Mouse (Mus musculus) spleen, postnatal 4 days (tissue): ENCODE measurements around the gene Tiam1.

Source experiments
- DNase-seq, 2 experiments: peaks; one replicate each; pipeline ENCODE4 v3.0.0; 2022; ENCODE audit warnings: low spot score in 2 of 2

Tiam1 gene

DNA sequence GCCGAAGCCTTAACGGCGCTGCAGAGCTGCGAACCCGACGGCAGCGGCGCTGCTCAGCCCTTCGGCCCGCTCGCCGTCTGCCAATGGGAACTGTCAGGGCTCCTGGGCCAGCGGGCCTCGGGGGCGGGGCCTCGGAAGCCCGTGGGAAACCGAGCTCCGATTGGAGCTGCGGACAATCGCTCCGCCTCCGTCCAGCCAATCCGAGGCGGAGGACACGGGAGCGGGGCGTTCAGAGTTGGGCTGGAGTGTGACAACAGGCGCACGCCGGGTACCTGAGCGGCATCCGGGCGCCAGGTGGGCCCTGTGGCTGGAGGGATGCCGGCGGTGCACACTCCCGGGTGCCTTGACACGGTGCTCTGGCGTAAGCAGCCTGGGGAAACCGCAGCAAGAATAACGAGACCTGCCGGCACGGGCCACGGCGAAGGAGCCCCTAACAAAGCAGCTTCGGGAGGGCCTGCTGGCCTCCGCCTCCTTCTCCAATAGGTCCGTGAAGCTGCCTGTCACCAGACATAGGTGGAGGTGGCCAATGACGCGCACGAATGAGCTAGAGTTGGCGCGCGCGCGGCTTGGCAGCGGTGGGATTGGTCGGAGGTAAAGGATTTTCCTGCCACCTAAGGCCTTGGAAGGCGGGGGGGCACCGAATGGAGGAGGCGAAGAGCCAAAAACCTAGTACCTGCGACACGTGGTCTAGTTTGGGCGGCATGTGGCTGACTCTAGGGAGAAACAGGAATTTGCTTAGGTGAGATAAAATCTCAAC is at the start of gene Tiam1:
Gene Tiam1 (minus strand): TSS at position 10 of the 757 bp plus-strand sequence.
- peak; percentile 97 for DNase-seq

DNA sequence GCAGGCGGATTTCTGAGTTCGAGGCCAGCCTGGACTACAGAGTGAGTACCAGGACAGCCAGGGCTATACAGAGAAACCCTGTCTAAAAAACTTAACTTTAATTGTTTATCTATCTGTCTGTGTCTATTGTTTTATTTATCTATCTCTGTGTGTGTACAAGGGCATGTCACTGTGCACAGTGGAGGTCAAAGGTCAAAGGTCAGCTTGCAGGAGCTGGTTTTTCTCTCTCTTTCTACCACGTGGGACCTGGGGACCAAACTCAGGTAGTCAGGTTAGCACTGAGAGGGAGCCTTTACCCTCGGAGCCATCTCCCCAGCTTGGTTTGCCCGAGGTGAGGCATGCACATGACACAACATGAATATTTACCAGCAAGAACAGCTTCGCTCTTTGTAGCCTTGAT is 47.7 kb upstream of the Tiam1 start:
- DNase-seq = no peak

DNA sequence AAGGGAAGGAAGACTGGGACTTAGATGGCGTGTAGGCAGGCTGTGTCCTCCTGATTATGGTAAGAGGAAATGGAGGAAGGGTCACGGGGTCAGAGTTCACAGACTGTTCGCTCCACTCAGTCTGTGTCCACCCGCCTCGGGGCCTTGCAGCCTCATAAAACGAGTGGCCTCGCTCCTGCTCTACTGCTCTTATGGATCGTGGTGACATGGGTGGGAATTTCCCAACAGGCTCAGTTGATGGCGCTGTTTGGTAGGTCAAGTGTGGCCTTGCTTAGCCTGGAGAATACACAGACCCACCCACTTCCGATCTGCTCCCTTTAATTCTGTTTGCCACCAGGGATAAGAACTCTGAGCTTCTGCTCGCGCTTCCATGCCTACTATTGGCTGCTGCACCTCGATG is 43.9 kb upstream of the Tiam1 start:
- DNase-seq = peak in 1 of 2 experiments; percentile 38

DNA sequence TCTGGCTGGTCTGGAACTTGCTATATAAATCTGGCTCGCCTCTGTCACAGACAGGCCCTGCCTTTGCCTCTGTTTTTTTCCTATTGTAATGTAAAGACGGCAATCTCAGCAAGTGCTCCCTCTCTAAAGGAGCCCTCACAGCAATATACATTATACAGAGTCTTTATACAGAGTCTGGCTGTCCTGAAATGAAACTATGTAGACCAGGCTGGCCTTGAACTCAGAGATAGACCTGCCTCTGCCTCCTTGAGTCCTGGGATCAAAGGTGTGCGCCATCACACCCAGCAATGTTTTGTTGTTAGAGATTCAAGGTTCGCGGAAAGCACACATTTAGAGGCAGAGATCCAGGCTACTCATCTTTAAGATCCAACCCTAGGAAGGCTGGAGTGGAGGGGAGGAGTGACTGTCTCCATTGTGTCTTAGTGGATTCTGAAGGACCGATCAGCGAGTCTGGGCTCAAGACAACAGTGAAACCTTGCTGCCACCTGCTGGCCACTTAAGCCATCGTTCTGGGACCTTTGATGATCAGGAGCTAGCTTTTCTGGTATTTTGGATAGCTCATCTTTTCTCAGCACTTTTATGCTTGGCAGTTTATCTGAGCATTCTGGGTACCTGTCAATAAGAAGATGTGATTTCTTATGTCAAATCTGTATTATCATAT is 42.5 kb upstream of the Tiam1 start:
- peak; percentile 66 to 87 for DNase-seq

DNA sequence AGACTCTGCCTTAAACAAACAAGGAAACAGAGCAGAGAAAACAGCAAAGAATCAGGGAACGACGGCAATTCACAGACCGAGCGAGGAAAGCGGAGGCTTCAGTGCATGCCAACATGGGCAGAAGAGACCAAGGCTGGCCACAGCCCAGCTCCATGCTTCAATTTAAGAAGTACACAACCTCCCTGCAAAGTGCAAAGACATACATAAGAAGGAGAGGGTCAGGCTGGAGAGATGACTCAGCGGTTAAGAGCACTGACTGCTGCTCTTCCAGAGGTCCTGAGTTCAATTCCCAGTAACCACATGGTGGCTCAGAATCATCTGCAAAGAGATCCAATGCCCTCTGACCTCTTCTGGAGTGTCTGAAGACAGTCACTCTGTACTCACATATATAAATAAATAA is 40.6 kb upstream of the Tiam1 start:
- no peak for DNase-seq

DNA sequence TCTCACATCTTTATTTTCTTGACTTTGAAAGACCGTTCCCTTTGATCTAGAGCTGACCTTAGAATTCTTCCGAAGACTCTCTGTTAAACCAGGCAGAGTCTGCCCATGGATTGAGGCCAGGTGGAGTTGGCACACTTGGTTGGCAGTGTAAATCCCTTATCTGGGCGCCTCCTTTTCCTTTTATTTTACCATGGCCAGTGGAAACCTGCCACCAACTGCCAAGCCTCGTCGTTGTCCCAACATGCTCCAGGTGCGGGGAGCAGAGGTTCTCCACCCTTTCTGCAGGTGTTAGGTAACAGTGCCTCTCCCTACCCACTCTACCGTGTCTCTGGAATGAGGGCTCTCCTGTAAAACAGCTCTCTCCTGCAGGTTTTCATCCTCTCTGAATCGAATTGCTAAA is 38.1 kb upstream of the Tiam1 start:
- no peak for DNase-seq

DNA sequence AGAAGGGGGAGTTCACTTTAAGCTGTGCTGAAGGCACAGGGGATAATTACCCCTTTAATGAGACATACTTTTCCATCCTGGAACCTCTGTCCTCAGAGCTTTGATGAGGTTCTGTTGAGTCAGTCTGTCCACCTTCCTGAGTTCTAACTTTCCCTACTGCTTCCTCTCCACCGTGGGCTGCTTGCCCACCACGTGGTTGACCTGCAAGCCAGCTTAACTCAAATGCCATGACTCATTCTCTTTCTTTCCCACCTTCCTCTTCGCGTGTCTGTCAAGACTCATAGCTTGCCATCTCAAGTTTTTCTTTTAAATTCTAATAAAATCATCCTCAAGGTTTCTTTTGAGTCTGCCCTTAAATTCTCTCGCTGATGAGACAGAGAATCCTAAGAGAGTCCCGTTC is 37.4 kb upstream of the Tiam1 start:
- DNase-seq = no peak

DNA sequence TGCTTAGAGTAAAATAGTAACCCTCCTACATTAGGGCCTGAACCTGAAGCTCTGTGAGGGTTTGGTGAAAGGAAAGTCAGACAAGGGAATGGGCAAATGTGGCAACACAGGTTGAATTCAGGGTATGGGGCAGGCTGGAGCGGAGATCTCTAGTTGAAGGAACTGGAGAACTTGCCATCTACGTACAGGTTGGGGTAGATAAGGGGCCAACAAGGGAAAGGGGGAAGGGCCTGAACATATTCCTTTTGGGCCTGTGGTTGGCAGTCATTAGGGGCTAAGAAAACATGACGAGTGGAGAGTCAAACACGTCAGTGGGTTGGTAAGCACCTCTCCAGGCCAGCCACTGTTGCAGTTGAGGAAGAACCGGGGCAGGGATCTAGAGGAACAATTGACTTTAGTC is 36.3 kb upstream of the Tiam1 start:
- no peak for DNase-seq

DNA sequence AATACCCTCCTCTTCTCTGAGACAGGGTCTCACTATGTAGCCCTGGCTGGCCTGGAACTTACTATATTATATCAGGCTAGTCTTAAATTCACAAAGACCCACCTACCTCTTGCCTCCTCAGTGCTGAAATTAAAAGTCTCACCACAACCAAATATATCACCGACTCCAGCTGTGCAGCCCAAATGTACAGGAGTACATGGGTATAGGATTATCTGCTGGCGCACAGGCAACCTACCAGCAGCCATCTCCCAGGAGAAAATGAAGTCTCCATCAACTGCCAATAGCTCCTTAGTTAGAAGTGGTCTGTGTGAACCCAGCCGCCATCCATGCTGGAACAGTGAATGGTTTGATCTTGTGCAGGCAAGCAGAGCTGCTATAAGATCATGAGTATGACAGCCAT is 34.8 kb upstream of the Tiam1 start:
- DNase-seq = no peak

DNA sequence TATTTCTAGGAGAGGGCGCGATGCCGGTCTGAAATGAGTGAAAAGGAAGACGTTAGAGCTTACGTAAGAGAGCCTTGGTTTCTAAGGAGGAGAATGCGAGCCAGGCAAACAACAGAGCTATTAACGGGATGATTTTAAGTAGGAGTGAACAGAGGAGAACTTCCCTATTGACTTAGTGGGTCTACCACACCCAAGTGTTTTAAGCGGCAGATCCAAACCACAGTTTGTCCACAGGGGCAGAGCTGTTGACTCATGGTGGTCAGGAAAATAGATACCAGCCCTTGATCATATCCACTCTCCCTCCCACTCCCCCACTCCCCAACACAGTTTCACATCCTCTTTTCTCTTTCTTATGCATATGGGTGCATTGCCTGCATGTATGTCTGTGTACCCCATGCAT is 33.9 kb upstream of the Tiam1 start:
- DNase-seq = no peak

DNA sequence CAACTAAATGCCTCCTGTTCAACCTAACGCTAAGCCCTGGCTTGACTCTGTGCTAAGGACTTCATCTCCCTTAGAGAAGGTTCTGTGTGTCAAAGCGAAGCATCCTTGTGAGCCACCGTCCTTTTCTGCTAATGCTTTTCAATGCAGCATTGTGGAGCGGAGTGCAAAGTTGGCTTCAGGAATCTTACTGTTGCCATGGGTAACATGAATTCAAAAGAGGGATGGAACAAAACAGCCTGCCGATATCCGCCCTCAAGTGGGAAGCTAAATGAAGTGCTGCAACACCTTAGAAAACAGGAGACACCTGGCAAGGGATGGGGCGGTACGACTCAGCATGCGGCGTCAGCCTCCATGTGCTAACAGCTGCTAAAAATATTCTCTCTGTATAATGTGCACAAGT is 32.9 kb upstream of the Tiam1 start:
- no peak for DNase-seq

DNA sequence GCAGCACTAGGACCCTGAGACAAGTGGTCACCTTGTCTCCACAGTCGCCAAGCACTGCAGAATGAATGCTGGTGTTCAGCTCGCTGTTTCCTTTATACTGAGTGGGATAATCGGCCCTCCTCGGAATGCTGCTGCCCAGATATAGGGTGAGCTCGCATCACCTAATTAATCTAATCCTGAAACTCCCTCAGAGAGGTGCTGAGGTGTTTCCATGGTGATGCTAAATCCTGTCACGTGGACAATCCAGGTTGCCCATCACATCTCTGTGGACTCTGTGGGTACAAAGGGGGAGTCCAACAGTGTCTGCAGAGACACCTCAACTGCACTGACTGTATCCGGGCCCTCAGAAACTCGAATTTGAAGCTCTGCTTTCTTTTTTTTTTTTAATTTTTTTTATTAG is 27.8 kb upstream of the Tiam1 start:
- DNase-seq = no peak

DNA sequence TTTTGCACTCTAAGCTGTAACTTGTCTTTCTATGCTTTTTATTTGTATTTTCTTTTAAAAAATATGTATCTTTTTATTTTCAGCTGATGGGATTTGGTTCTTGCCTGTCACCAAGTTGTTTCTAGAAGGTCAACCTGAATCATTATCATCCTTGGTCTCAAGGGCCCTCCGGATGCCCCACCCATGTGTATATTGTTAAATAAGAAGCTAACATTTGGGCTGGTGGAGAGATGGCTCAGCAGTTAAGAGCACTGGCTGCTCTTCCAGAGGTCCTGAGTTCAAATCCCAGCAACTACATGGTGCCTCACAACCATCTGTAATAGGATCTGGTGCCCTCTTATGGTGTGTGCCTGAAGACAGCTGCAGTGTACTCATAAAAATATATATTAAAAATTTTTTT is 27.1 kb upstream of the Tiam1 start:
- no peak for DNase-seq

DNA sequence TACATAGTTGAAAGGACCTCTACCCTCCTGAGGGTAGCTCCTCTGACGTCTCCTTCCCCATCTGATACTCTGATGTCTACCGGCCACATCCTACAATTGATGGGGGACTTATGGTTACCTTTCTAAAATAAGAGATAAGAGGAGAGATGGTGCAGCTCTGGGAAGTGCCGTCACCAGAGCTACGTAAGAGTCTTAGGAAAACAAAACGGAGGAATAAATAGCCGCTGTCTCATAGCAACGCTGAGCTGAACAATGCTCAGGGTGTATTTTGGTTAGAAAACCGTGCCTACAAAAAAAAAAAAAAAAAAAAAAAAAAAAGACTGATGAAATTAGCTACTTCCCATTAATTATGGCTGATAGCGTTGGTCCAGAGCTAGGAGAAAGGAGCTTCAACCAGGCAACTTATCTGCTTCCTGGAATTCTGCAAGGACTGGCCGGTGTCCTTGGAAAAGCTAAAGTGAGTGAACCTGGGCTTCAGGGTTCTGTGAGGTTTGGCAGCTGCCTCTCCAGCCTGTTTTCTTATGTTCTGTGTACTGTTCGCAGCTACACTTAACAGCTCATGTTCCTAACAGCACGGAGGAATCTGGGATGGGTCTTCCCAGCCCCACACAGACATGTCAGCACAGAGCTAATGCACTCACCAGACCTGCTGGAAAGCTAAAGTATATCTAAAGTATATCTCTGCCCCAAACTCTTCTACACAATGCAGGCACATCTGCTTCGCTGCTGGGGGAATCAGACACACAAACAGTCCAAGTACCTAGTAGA is 26.5 kb upstream of the Tiam1 start:
- DNase-seq = no peak

DNA sequence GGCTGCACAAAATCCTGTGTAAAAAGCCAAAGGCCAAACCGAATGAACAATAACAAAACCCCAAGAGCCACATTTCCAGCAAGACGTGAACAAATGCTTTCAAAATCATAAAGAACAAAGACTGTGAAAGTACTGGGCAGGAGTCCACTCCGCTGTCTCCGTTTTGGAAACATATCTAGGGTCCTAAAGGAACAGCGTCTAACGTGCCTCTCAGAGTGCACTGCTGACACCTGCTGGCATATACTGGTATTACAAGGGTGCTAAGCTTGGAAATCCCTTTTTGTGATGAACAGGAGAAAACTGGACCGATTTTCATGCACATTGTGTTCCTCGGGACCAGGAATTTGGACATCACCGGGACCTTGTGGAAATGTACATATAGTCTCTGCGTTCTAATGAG is 24.1 kb upstream of the Tiam1 start:
- peak; percentile 75 to 90 for DNase-seq

DNA sequence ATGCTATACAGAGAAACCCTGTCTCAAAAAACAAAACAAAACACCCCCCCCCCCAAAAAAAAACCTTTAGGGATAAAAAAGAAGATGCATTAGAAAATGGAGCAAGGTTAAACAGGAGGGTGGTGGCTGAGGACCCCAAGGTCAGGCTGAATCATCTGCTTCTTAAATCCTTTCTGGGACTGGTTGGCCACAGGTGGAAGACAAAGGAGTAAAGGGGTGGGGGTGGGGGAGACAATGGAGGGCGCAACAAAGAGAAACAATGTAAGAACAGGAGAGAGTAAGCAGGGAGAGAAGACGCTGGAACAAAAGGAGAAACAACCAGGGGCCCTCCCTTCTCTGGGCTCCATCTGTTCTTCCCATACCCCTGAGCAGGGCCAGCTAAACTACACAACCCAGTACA is 21.9 kb upstream of the Tiam1 start:
- DNase-seq = no peak

DNA sequence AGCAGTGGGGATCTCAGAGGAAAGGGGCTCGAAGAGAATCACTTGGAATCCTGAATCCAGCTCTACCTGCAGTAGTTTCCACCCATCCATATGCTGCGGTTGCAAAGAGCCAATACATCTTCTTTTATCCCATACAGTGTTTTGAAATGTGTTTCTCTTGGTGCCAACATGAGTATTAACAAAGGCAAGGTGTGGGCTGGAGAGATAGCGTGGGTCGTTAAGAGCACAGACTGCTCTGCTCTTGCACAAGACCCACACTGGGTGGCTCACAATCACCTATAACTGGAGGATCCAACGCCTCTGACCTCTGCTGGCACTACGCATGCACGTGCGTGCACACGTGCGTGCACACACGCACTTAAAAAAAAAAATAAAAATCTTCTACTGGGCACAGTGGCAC is 21.4 kb upstream of the Tiam1 start:
- no peak for DNase-seq

DNA sequence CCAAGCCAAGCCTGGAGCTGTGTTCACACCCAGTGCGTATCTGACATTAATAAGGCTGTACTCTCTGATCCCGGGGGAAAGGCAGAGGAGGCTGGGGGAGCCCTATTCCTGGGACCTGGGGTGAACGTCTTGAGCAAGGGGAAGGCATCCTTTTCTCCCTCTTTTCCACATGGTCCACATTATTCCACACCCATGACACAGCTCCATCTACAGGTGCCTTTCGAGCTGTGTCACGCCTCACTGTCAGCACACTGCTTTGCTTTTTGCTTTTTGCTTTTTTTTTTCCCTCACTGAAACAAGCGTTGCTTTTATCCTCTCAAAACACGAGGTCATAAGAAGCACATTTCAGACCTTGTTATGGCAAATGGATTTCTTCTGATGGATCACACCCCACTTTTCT is 11.5 kb upstream of the Tiam1 start:
- DNase-seq = no peak

DNA sequence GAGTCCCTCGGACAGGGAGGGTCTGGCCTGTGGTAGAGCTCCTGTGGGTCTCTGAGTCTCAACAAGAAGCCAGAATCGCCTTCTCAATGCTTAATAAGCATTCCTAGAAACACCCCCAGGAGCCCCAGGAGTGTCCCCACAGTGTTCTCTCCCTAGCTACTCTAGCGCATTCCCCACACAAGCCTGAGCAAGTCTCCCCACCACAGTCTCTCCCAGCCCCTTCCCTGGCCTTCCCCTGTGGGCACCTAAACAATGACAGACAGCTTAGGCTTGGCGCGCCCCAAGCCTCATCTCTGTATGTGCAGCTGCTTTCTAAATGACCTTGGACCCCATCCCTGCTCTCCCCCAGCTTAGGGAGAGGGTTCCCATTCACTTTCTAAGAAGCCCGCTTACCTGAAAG is 7.3 kb upstream of the Tiam1 start:
- no peak for DNase-seq

DNA sequence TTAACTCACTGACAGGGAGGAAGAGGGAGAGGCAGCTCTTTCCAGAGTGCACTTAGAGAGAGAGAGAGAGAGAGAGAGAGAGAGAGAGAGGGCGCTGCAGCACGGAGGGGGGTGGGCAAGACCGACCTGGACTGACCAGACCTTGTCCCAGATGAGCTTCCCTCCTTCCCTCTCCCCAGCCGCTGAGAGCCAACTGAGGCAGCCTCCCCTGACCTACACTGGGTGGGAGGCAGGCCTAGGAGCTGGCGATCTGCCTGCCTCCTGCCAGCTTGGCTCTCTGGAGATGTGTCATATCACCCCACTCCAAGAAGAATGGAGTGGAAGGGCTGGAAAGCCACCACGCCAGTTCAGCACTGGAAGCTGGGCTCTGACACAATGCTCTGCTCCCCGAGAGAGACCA is 6.6 kb upstream of the Tiam1 start:
- DNase-seq = no peak

DNA sequence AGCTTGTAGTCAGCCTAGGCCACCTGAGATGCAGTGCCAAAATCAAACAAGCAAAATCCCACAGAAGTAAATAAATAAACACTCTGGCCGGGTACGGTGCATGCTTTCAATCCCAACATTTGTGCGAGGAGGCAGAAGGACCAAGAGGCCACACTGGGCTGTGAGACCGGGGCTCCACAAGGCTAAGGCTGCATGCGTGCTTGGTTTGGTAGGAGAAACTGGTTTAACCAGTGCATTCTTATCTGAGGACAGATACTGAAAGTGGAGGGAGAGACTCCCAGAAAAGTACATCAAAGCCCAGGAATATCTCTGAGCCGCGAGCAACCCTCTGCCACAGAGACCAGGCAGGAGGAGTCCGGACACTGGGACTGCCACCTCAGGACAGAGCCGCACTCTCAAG is 5.8 kb upstream of the Tiam1 start:
- no peak for DNase-seq

DNA sequence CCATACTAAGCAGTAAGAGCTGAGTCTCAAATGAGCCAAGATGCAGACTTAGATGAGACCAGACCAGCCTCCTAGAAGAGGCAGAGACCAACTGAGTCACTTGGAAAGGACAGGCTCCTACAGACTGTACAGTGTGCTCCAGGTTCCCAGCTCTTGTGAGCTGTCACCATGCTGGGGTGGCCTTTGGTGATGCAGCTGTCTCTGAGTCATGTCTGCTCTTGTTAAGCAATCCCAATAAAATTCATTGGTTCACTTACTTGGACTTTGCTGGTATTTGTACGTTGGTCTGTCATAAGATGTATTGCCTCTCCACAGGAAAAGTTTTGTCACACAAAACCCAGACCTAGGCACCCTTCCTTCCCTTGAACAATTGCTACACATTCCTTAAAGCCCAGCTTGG is 1.7 kb upstream of the Tiam1 start:
- no peak for DNase-seq

DNA sequence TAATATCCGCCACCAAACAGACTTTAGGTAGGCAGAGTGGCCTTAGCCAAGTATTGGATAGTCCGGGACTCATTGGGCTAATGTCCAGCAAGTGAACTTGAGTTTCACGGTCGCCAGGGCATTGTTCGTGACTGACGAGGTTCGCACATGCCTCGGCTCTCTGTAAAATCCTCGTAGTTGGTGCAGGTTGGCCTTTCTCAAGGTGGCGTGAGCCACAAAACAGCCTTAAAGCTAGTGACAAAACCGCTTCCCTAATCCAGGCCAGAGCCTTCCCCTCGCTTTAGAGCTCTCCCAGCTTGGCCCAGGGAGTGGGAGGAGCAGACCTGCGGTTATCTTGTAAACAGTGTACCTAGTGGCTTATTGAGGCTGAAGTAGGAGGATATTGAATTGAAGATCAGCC is 972 bp upstream of the Tiam1 start:
- peak in 1 of 2 experiments; percentile 72 for DNase-seq
